Mouse (Mus musculus): Measurements from ENCODE around the gene Kif13a. TPM values are rescaled to one million over a fixed set of nuclear protein-coding genes. Genes with fewer than 3 reads are reported as not detected.

Kif13a gene
- total RNA-seq, 2 experiments from 2014 or later: 24.6 to 28.2 TPM

DNA sequence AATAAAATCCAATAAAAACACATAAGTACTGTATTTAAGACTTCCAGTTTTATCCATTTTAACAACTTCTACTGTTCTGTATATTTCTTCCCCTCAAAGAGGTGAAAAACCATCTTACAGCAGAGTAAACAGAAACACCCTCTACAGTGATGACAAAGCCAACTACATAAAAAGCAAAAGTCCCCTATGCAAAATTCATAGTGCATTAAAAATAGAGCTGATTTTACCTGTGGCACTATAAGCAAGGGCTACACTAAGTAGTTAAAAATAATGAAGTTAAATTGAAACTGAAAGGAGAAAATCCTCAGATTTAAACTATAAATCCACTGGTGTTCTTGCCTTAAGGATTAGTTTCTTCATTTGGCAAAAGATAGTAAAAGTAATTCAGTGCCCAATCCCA, 208.7 kb downstream of the Kif13a start:
- intact Hi-C loops (cut with DNase I): no loop called here
- no peak for DNase-seq (ENCODE audit: low spot score in 2 of 2)

DNA sequence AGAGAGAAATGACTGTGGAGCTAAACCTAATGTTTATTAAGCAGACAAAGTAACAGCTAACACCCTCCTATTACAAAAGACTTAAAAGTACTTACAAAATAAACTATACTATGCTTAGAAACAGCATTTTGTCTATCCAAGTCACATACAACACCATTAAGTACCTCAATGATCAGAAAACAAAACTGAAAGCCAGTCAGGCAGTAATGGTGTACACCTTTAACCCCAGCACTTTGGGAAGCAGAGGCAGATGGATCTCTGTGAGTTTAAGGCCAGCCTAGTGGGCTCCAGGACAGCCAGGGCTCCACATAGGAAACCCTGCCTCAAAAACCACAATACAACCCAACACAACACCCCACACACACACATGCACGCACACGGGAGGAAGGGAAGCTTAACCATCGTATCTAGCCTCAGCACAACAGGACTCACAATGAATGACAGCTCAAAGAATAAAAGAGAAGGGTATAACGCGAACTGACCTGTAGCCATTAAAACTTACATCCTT, 210.7 kb downstream of the Kif13a start:
- no peak for DNase-seq (ENCODE audit: low spot score in 2 of 2)
- intact Hi-C loops (cut with DNase I): no loop called here

DNA sequence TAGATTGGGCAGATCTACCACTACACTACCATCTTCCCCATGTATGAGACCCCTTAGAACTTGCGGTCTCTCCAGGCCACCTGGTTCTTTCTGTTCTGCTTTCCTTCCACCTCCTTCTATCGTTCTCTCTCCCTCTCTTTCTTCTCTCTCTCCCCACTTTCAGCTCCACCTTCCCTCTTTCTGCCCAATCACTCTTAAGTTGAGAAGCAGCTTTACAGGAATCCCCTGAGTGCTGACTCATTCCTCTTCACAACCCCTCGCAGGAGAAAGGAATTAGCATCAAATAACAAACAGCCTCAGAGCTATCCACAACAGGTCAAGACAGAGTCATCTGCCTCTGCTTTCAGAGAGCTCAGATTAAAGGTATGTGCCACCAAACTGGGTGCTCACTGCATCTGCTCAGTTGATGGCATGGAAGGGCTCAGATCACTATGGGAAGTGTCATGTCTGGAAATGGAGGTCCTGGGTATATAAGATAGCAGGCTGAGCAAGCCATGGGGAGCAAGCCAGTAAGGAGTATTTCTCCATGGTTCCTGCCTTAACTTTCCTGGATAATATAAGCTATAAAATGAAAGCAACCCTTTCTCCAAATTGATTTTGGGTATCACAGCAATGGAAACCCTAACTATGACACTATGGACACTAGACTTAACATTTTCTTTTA, 213.6 kb downstream of the Kif13a start:
- DNase-seq (ENCODE audit: low spot score in 2 of 2): no peak
- intact Hi-C loops (cut with DNase I): no loop called here

DNA sequence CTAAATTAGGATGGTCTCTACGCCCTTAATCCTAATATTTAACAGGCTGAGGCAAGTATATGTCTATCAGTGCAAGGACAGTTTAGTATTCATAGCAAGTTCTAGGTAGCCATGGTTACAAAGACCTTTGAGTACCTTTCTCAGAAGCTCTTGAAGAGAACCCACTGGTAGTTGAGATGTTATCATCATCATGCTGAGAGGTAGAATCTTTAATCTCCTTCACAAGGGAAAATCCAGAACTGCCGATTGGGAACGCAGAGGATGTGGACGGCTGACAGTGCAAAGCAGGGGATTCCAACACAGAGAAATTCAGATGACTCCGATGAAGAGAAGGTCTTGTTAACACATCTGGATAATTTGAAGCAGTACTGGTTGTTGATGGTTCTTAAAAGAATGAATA, 216.2 kb downstream of the Kif13a start:
- DNase-seq (ENCODE audit: low spot score in 2 of 2): no peak
- intact Hi-C loops (cut with DNase I): no loop called here

DNA sequence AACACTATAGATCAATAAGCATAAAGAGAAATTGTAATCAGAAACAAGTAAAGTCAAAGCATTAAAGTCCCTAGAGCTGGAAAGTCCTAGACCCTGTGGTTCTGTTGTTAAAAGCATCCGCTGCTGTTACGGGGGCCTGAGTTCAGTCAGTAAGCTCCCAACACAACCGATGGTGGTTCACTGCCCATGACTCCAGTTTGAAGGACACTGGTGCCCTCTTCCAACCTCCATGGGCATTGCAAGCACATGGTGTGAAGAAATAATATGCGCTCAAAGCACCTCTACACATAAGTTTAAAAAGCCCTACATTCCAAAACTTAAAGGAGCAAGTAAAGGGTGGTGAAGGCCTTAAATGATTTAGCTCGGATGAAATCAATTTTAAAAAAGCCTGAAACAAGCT, 226.5 kb downstream of the Kif13a start:
- no peak for DNase-seq (ENCODE audit: low spot score in 2 of 2)
- intact Hi-C loops (cut with DNase I): no loop called here

DNA sequence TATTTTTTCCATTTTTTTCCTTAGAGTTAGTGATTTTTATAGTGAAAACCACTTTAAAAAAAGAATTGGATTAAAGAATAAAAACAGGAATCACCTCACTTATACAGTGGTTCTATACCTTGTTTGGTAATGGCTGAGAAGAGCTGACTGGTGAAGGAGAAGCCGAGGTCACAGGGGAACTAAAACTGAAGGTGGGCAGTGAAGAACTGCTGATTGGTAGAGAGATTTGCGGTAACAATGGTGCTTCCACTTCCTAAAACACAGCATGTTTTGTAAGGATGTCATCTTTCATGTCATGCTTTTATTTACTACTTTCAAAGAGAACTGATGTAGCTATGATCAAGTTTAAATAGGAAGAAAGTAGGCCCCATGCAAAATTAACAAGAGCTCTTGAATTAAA, 228.2 kb downstream of the Kif13a start:
- intact Hi-C loops (cut with DNase I): no loop called here
- DNase-seq (ENCODE audit: low spot score in 2 of 2): no peak

DNA sequence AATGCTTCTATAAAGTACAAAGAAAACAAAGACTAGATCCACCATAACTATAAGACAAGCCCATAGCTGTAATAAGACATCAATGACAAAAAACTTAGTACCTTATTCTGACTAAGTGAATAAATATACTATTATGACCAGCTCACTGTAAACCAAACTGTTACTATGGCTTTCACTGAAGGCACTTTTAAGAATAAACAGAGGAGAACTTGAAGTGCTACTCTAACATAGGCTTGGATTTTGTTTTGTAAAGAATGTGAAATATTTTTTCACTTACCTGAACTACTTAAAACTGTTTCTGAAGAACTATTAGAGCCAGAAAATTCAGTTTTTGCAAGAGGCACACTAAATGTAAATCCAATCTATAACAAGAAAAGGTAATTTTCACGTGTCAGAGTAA, 230.3 kb downstream of the Kif13a start:
- intact Hi-C loops (cut with DNase I): no loop called here
- DNase-seq (ENCODE audit: low spot score in 2 of 2): no peak

Other genes starting within 250 kb of the Kif13a start
- gene Nup153, start 201.9 kb downstream of the Kif13a start, total RNA-seq (2021): 10 to 100 TPM; 43.7 to 60.4 TPM
- 10 to 100 TPM; 13.9 to 15.7 TPM for gene Nhlrc1, start 85.0 kb upstream of the Kif13a start, total RNA-seq (2021)
- 10 to 100 TPM; 10.4 to 12.3 TPM for gene Kdm1b, start 113.6 kb upstream of the Kif13a start, total RNA-seq (2021)
- gene Tpmt, start 114.9 kb upstream of the Kif13a start, total RNA-seq (2021): 10 to 100 TPM in 1 of 2 experiments, 1 to 10 TPM in 1; 7.8 to 10.4 TPM
- gene Dek, start 176.3 kb upstream of the Kif13a start, total RNA-seq (2021): 10 to 100 TPM; 48.1 to 51.7 TPM
- 10 to 100 TPM; 18.7 to 21.5 TPM for gene Rnf144b, start 192.8 kb upstream of the Kif13a start, total RNA-seq (2021)